Mouse (Mus musculus) heart, postnatal 0 days (tissue): ENCODE data around the gene Prkg1.

Experiments
- CTCF ChIP-seq: IDR thresholded peaks from 2 replicates; pipeline ENCODE4 v1.5.1; 2016; ENCODE audit warnings: antibody characterized with exemption, control low read depth, low read depth
- EP300 ChIP-seq: IDR thresholded peaks from 2 replicates; pipeline ENCODE4 v1.6.1; 2016; ENCODE audit warnings: antibody characterized with exemption, low read depth

DNA sequence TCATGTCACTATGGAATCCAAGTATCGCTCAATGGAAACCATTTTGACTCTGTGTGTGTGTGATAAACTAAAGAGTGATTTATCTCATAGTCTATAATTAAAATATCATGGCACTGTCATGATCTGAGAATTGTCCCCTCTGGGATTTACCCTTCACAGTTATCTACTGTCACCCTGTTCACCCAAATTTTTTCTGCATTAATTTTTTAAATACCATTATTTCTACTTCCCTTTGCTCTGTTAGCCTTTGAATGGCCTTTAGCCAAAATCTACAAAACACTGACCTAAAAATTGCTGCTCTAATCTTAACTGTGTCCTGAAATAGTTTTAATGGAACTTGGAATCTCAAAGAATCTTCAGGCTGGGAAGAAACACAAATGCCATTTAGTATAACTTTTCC, 143.1 kb downstream of the Prkg1 start:
- TF ChIP-seq CTCF (no peak), EP300 (no peak)
